Mouse (Mus musculus) olfactory bulb, adult 2 months (tissue): ENCODE measurements around the gene Rgl3.

ENCODE experiments used
- CTCF ChIP-seq: fragments of 200-500 bp; IDR thresholded peaks from 2 replicates; pipeline ENCODE4 v1.5.1; 2012; ENCODE audit warnings: low read depth, mild to moderate bottlenecking, low read length, moderate library complexity; ENCODE audit not compliant: insufficient read depth
- POLR2A ChIP-seq: fragments of 200-500 bp; IDR thresholded peaks from 2 replicates; pipeline ENCODE4 v1.6.1; 2012; ENCODE audit warnings: mild to moderate bottlenecking, low read depth, low read length, moderate library complexity; ENCODE audit not compliant: insufficient read depth

GRCm38 (mm10) chr9:21943638-21944037 is 45.6 kb downstream of the Rgl3 start:
- TF ChIP-seq CTCF (no peak), POLR2A (no peak)
